Mouse (Mus musculus): ENCODE results near the gene Galnt17. TPM values are rescaled to one million over a fixed set of nuclear protein-coding genes. Genes with fewer than 3 reads are reported as not detected.

The Galnt17 gene
- total RNA-seq, 2 experiments from 2014 or later = 12.8 to 16.4 TPM

- no peak for DNase-seq
These were observed 188.4 kb downstream of the Galnt17 start for GRCm38 (mm10) chr5:131119896-131120295.

GRCm38 (mm10) chr5:131117391-131118040 is 190.8 kb downstream of the Galnt17 start:
- no peak for DNase-seq

GRCm38 (mm10) chr5:131113850-131114470 is 194.3 kb downstream of the Galnt17 start:
- DNase-seq = no peak

DNA sequence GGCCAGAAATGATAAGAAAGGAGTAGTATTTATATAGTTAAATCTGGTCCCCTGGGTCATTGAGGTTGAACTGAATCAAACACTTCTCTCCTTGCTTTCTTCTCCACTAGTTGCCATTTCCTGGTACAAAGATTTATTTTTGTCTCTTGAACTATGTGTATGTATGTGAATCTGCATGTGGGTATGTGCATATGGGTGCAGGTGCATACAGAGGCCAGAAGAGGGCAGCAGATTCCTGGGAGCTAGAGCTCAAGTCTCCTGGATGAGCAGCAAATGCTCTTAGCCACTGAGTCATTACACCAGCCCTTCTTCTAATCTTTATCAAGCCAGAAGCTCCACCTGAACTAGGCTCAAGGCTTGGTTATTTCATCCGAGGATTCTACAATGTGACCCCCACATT is 201.1 kb downstream of the Galnt17 start:
- DNase-seq = no peak

DNA sequence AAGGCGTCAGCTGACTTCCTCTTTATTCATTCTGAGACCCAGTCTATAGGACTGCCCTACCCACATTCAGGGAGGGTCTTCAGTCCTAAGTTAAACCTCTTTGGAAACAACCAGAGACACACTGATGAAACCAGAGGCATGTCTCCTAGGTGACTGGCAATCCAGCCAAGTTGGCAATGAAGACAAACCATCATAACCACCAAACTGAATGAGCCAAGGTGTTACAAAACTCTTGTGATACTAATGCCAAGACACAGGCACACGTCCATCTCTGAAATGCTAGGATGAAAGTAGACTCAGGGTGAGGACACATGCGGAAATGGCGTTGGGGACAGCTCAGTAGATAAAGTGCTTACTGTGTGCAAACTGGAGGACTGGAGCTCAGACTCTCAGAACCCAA is 211.5 kb downstream of the Galnt17 start:
- DNase-seq = no peak

DNA sequence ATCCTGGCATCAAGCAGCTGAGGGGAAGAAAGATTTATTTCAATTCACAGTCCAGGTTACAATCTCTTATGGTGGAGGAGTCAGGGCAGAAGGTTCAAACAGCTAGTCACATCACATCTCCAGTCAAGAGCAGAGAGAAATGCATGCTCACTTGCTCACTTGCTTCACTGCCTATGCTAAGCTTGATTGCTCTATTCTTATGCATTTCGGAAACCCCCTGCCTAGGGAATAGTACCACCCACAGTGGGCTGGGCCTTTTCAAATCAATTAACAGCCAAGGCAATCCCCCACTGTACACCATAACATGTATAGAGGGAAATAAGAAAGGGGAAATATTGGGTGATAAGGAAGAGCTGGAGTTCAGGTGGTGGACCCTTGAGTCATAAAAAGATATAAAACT is 212.7 kb downstream of the Galnt17 start:
- DNase-seq = no peak

DNA sequence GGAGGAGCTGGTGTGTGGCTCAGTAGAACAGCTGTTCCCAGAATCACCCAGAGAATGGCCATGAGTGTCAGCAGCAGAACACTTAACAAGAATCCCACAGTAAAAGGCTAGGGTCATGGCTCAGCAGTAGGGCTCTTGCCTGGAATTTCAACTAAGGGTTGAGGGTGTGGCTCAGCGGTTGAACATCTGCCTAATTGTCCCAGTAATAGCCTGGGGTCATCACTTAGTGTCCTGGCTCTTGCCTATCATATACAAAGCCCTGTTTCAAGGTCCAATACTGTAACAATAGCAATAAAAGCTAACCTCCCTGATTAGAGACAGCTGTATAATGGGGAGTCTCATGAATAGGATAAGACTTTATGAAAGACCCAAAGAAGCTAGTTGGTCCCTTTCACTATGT is 213.5 kb downstream of the Galnt17 start:
- DNase-seq = no peak

DNA sequence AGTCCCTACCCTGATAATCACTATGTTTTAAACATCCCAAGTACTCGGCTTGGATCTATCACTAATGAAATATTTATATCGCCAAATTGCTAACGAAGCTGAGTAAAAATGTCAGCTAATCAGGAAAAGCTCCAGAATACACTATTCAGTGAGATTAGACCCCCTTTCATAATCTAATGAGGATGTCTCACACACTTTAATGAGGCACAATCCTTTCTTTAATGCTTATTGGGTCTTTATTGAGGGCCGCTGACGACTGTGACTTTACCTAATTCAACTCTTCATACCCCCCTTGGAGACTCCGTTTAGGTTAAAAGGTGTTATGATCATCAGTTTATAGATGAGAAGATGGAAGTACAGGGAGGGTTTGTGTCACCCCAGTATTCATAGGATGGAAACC is 214.2 kb downstream of the Galnt17 start:
- DNase-seq = no peak

DNA sequence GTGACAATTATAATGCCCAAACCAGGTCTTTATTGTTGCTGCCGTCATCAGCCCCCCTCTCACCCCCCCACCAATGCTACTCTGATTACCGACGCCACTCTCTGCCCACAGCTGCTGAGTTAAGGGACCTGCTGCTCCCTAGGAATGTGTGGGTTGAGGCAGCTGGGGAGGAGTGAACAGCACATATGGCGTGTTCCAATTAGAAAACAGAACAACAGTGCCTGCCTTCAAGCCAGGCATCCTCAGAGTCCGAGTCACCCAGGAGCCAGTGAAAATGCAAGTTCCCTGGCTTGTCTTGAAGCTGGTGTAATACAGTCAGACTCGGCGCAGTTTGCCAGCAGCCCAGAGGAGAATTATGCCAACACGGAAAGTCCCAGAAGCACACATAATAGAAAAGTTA is 218.4 kb downstream of the Galnt17 start:
- no peak for DNase-seq

- DNase-seq = no peak
These were observed 219.4 kb downstream of the Galnt17 start for GRCm38 (mm10) chr5:131088866-131089265.

DNA sequence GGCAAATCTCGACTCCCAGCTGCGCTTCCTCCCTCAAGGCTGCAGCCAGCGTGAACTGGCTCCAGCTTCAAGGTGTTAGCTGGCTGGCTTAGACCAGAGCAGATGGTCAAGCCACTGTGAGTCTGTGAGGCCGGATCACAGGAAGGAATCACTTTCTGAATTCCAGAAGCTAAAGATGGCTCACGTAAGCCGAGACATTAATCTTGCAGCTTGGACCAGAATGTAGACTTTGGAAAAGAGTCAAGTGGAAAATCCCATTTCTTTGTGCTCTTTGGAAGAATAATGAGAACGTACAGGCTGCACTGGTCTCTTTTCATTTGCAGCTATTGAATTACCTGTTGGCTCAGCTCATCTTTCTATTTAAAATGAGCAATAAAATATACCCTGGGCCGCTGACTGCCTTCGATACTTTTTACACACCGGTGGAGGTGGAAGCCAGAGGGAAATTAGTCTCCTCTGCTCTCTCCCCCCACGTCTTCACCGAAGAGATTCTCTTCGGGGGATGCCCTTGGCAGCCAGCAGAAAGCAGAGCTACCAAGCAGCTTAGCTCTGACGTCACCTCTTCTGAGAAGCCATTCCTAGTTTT is 225.1 kb downstream of the Galnt17 start:
- DNase-seq = no peak

DNA sequence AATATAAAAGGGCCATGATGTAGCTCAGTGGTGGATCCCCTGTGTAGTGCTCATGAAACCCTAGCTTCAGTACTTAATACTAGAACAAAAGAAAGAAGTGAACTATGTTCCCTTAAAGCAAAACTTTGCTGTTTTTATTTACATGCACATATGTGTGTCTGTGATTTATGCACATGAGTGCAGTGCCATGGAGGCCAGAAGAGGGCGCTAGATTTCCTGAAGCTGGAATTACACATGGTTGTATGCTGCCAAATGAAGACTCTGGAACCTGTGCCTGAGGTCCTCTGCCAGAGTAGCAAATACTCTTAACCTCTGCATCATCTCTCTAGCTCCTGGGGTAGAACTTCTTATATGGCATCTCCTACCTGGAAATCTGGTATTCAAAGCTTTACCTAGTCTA is 230.6 kb downstream of the Galnt17 start:
- DNase-seq = no peak

- DNase-seq = no peak
These were observed 232.5 kb downstream of the Galnt17 start for GRCm38 (mm10) chr5:131075795-131076194.

- DNase-seq = no peak
These were observed 234.0 kb downstream of the Galnt17 start for GRCm38 (mm10) chr5:131074295-131074694.

- DNase-seq = no peak
These were observed 243.1 kb downstream of the Galnt17 start for GRCm38 (mm10) chr5:131065174-131065573.

DNA sequence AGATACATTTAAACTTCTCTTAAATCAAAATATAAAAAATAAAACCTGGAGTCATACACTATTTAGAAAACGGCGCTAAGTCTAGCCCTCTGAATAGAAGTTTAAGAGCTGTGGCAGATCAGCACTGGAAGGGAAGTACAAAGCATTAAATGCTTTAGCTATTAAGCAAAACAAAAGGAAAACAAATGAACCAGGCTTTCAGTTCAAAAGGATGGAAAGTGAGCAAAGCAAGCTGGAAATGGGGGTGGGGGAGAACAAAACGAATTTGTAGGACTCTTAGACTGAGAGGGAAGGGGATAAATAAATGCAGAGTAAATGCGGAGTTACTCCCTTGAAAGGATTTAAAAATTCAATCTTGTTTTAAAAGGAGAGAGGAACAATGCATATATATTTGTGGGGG is 259.8 kb downstream of the Galnt17 start:
- no peak for DNase-seq

DNA sequence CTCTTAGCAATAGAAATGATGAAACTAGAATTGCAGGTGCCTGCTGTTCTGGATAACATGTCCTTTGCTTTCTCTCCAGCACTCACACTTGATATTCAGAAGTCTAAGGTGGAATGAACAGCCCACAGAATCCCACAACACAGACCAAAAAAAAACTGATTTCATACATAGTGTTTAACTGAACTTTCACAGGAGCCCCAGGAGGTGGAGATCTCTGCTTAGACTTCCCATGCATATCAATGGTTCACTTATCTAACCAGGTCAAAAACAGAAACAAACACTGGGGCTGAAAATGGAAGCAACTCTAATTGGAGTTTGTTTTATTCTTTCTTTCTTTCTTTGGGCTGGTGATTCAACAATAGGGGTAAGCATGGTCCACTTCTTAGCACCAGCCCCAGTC is 265.2 kb downstream of the Galnt17 start:
- DNase-seq = no peak

DNA sequence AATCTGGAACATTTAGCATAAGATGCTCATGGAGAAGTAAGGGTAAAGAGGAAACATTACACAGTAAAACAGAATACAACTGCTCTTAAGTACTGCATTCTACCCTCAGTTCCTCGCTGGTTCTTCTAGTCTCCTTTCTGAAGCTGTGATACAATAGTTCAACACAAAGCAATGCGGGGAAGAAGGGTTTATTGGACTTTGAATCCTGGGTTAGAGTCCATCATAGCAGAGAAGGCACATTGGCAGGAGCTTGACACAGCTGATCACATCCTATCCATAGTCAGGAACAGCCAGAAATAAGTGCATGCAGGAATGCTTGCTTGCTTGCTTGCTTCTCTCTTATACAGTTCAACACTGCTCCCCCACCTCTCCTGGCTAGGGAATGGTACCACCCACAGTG is 267.9 kb downstream of the Galnt17 start:
- no peak for DNase-seq

GRCm38 (mm10) chr5:131039611-131040313 is 268.5 kb downstream of the Galnt17 start:
- no peak for DNase-seq

- DNase-seq = no peak
These were observed 283.8 kb downstream of the Galnt17 start for GRCm38 (mm10) chr5:131024506-131024905.

GRCm38 (mm10) chr5:131022396-131022993 is 285.8 kb downstream of the Galnt17 start:
- DNase-seq = no peak

GRCm38 (mm10) chr5:131020936-131021335 is 287.4 kb downstream of the Galnt17 start:
- DNase-seq = no peak

All from gastrocnemius, postnatal 10 days (tissue).